Mouse (Mus musculus): ENCODE data around the gene Lrrc4b.
A peak's percentile ranks its signal among the peaks of the same experiment; 100 is the strongest.

The Lrrc4b gene

GRCm38 (mm10) chr7:44487936-44488335 is 59.1 kb downstream of the Lrrc4b start:
- no peak for DNase-seq (ENCODE audit: low spot score)

GRCm38 (mm10) chr7:44488545-44488944 is 59.7 kb downstream of the Lrrc4b start:
- no peak for DNase-seq (ENCODE audit: low spot score)

- no peak for DNase-seq (ENCODE audit: low spot score)
Observed at GRCm38 (mm10) chr7:44490281-44490680, 61.5 kb downstream of the Lrrc4b start.

- no peak for DNase-seq (ENCODE audit: low spot score)
Observed at GRCm38 (mm10) chr7:44491391-44491790, 62.6 kb downstream of the Lrrc4b start.

- no peak for DNase-seq (ENCODE audit: low spot score)
Observed at GRCm38 (mm10) chr7:44492166-44492826, 63.5 kb downstream of the Lrrc4b start.

- DNase-seq (ENCODE audit: low spot score), result no peak
Observed at GRCm38 (mm10) chr7:44494681-44495080, 65.9 kb downstream of the Lrrc4b start.

GRCm38 (mm10) chr7:44495086-44495485 is 66.3 kb downstream of the Lrrc4b start:
- no peak for DNase-seq (ENCODE audit: low spot score)

GRCm38 (mm10) chr7:44495992-44496770 is 67.4 kb downstream of the Lrrc4b start, which contains the start of the genes Emc10 and Fam71e1:
TSS of gene Emc10 (minus strand) at chr7:44496529.
TSS of gene Fam71e1 (plus strand) at chr7:44496581.
- DNase-seq (ENCODE audit: low spot score), result peak; percentile 97

GRCm38 (mm10) chr7:44496771-44497109 is 67.9 kb downstream of the Lrrc4b start:
- no peak for DNase-seq (ENCODE audit: low spot score)

- no peak for DNase-seq (ENCODE audit: low spot score)
Observed at GRCm38 (mm10) chr7:44497361-44498055, 68.7 kb downstream of the Lrrc4b start.

- DNase-seq (ENCODE audit: low spot score), result no peak
Observed at GRCm38 (mm10) chr7:44498922-44499321, 70.1 kb downstream of the Lrrc4b start.

- no peak for DNase-seq (ENCODE audit: low spot score)
Observed at GRCm38 (mm10) chr7:44500046-44500445, 71.2 kb downstream of the Lrrc4b start.

GRCm38 (mm10) chr7:44501563-44502115 is 72.8 kb downstream of the Lrrc4b start:
- DNase-seq (ENCODE audit: low spot score), result peak; percentile 58

GRCm38 (mm10) chr7:44507491-44507890 is 78.7 kb downstream of the Lrrc4b start:
- no peak for DNase-seq (ENCODE audit: low spot score)

Measured in lung, postnatal 25 days (tissue).